Mouse (Mus musculus): ENCODE results near the gene 4921536K21Rik. TPM values are rescaled to one million over a fixed set of nuclear protein-coding genes. Genes with fewer than 3 reads are reported as not detected.

The 4921536K21Rik gene
- polyA plus RNA-seq, 1 experiment from 2014 or later = 0.26 TPM

DNA sequence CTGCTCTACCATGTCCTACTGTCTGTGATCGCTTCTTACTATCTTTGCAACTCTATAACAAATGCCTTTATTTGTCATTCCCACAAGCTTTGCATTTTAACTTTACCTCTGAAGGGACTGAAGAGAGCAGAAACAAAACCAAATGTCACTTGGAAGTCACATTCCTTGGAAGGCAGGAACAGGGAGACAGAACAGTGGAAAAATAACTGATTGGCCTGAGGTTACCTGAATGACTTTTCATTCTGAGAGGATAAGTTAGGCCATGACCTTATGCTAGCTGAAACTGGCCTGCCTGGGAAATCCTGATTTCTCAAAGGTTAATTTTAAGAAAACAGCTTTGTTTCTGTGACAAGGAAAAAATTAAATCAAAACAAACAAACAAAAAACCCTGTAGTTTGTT, 1.0 kb upstream of the 4921536K21Rik start:
- no peak overlapping the region for H3K4me3 ChIP-seq (ENCODE audit: inconsistent target)
- WGBS (ENCODE audit: missing documents) = 100% methylated on average over 1 of the region's 1 CpGs

DNA sequence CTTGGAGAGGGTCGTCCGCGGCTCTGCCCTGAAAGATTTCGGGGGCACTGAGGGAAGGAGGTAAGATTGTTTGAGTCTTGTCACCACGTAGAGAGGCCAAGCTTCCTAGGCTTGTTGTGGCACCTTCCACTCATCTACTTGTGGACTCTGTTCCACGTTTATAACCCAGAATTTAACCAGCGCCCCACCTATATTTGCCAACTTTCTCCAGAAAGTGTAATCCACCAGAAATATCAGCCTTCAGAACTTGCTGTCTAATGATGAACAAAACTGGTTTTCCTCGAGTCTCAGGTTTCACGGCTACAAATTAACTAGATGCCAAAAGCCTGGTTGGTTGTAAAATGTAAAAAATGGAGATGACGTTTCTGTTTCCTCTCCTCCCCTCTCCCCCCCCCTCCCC, 560 bp upstream of the 4921536K21Rik start:
- Histone ChIP-seq H3K36me3 (ENCODE audit: inconsistent target) (no peaks in the 10 kb centered on the region), H3K27ac (peak overlapping the region; percentile 47), H3K4me3 (ENCODE audit: inconsistent target) (peak overlapping the region; percentile 48), H3K79me2 (ENCODE audit: inconsistent target) (no peaks in the 10 kb centered on the region)
- WGBS (ENCODE audit: missing documents) = 4% methylated on average over 7 of the region's 10 CpGs

More for the DNA sequence above, 1.0 kb upstream of the 4921536K21Rik start:
- Histone ChIP-seq H3K36me3 (ENCODE audit: inconsistent target) (no peaks in the 10 kb centered on the region), H3K79me2 (ENCODE audit: inconsistent target) (no peaks in the 10 kb centered on the region), H3K27ac (no peak overlapping the region)

DNA sequence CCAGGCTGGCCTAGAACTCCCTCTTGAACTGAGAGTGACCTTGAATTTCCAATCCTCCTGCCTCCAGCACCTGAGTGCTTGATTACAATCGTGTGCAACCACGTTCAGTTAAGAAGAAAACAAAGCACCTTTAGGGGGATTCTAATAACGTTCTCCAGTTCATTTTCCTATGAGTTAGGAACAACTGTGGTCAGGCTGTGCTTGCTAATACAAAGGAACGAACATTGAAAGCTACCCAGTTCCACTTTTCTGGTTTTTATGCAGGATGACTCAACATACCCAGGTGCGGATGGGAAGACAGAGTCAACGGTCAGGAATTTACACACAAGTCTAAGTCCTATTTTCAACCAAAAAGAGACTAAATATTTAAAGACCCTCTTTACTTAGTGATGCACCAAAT, 928 bp downstream of the 4921536K21Rik start:
- 72% methylated on average over 6 of the region's 6 CpGs for WGBS (ENCODE audit: missing documents)
- no peak overlapping the region for H3K27ac ChIP-seq
- H3K4me3 ChIP-seq (ENCODE audit: inconsistent target) = no peak overlapping the region
- no peaks in the 10 kb centered on the region for H3K79me2 ChIP-seq (ENCODE audit: inconsistent target)
- H3K36me3 ChIP-seq (ENCODE audit: inconsistent target) = no peaks in the 10 kb centered on the region

DNA sequence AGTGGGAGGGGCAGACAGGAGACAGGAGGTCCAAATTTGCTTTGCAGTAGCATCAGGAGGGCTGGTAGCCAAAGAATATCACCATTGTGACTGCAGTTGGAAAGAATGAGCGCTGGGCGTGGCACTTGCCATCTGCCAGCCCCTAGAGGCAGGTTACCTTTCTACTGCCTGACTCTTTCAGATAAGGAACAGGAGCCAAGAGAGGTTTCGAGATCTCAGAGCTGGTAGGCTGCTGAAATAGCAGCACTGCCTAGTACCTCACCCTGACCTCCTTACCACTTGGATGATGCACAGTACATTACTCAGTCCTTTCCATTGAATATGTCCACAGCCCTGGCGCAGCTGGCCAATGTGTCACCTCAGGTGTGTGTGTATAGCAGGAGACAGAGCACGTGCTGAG, 7.6 kb downstream of the 4921536K21Rik start:
- no peak overlapping the region for H3K27ac ChIP-seq
- H3K4me3 ChIP-seq (ENCODE audit: inconsistent target) = no peak overlapping the region
- 95% methylated on average over 5 of the region's 5 CpGs for WGBS (ENCODE audit: missing documents)
- H3K79me2 ChIP-seq (ENCODE audit: inconsistent target) = no peaks in the 10 kb centered on the region
- no peaks in the 10 kb centered on the region for H3K36me3 ChIP-seq (ENCODE audit: inconsistent target)

DNA sequence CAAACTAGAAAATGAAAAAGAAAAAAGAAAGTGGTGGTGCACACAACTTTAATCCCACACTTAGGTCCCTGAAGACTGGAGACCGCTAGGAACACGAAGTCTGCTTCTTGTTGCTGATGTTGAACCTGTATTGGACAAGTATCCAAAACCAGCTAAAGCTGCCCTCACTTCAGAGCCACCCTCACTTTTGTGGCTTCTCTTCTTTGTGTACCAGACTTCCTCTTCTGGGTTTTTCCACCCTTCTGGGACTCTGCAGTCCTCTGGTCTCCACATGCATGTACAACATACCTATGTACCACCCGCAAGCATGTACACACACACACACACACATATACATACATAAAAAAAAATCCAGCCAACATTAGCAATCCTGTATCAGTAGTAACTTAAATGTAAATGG, 11.2 kb downstream of the 4921536K21Rik start:
- H3K27ac ChIP-seq = no peak overlapping the region
- no peak overlapping the region for H3K4me3 ChIP-seq (ENCODE audit: inconsistent target)
- no peaks in the 10 kb centered on the region for H3K36me3 ChIP-seq (ENCODE audit: inconsistent target)
- no peaks in the 10 kb centered on the region for H3K79me2 ChIP-seq (ENCODE audit: inconsistent target)
- WGBS (ENCODE audit: missing documents) = 28% methylated on average over 3 of the region's 3 CpGs

DNA sequence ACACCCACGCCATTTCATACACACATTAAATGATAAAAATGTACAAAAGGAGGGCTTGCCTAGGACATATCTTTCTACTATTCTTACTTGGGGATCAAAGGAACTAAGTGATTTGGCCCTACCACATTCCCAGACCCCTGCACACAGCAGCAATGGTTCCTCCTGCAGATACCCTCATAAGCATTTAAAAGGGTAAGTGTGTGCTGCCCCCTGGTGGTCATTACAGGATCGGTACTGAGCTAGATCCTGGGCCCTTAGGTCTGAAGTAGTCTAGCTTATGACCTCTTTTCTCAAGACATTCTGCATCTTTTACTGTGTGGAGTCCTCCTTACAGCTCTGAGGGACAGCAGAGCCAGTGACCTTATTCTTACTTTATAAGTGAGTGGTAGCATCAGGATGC, 15.1 kb downstream of the 4921536K21Rik start:
- WGBS (ENCODE audit: missing documents) = 45% methylated on average over 2 of the region's 2 CpGs
- no peaks in the 10 kb centered on the region for H3K36me3 ChIP-seq (ENCODE audit: inconsistent target)
- no peak overlapping the region for H3K4me3 ChIP-seq (ENCODE audit: inconsistent target)
- no peak overlapping the region for H3K27ac ChIP-seq
- H3K79me2 ChIP-seq (ENCODE audit: inconsistent target) = no peaks in the 10 kb centered on the region

DNA sequence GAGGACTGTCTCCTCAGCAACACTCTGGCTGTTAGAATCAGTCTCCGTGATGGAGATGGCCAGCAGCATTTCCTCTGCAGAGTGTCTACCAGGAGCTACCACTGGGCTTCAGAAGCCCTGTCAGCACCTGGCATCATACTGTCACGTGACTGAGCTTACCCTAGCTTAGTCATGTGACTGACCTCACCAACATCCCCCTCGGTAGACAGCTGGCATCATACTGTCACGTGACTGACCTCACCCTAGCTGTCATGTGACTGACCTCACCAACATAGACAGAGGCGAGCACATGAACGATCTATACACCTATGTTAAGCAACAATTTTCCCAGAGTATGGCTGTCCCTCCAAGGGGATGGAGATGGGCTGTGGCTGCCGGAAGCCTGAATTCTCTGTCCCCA, 16.2 kb downstream of the 4921536K21Rik start:
- WGBS (ENCODE audit: missing documents) = 72% methylated on average over 7 of the region's 7 CpGs
- Histone ChIP-seq H3K79me2 (ENCODE audit: inconsistent target) (no peaks in the 10 kb centered on the region), H3K36me3 (ENCODE audit: inconsistent target) (no peaks in the 10 kb centered on the region), H3K27ac (peak overlapping the region; percentile 56), H3K4me3 (ENCODE audit: inconsistent target) (no peak overlapping the region)

DNA sequence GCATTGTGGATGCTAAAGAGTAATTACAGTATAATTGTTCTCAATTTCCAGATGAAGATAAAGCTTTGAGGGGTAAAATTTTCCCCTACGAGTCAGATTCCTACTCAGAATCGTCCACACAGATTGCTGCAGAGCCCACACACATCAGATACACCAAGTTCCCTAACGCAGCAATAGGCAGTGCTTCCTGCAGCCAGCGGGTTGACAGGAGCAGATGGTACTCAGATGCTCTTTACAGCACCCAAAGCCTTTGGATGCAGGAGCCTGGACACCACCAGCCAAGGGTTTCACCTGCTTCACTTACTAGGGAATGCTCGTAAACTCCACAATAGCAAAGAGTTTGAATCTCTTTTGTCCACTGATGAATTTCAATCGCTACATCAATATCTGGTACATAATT, 18.5 kb downstream of the 4921536K21Rik start:
- Histone ChIP-seq H3K4me3 (ENCODE audit: inconsistent target) (no peak overlapping the region), H3K79me2 (ENCODE audit: inconsistent target) (no peaks in the 10 kb centered on the region), H3K36me3 (ENCODE audit: inconsistent target) (no peaks in the 10 kb centered on the region), H3K27ac (no peak overlapping the region)
- WGBS (ENCODE audit: missing documents) = 93% methylated on average over 6 of the region's 6 CpGs

DNA sequence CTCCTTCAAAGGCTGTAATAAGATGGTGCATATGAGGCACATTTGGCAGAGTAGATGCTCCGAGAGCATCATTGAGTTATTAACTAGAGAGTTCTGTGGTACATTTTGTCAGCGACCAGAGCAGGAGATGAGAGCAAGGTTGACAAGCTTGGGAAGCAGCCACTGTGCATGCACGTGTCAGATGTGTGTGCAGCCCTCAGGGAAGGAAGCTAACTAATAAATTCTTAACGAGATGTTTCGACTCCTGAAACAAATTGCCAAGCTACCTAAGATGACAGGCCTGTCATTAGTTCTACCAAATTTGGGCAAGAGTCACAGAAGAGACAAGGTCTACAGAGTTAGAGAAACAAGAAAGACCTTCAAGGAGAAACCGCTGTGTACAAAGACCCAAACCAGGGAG, 30.6 kb downstream of the 4921536K21Rik start:
- no peaks in the 10 kb centered on the region; the same call in 1 of the 2 replicates for H3K79me2 ChIP-seq (ENCODE audit: inconsistent target)
- no peaks in the 10 kb centered on the region for H3K36me3 ChIP-seq (ENCODE audit: inconsistent target)
- whole genome bisulfite sequencing (ENCODE audit: missing documents) = 37% methylated on average over 6 of the region's 6 CpGs
- no peak overlapping the region for H3K27ac ChIP-seq
- peak overlapping the region; percentile 32 for H3K4me3 ChIP-seq (ENCODE audit: inconsistent target)

DNA sequence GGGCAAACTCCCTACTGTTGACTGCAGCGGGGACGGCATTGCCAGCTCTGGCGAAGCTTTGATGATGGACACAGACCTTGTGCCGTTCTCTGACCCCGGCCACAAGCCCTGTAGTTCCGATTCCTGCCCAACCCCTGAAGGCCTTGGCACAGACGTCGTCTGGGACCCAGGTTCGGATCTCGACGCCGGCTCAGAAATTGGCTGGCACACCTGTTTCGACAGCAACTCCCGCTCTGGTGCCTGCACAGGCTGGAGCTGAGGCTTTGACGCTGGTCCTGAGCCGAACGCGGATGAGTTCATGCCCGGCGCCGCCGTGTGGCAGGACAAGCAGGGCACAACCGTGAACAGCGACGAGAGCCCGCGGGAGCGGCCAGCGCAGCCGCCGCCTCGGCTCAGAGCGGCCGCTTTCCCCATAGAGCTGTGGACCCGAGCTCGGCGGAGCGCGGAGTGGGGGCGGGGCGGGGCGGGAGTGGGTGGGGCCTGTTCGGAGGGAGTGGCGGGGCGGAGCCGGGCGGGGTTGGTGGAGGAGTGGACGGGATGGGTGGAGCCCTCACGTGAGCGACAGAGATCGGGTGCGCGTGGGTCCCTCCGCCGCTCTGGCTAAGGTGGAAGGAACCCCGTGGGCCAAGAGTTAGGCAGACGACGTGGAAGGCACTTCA, 31.3 kb downstream of the 4921536K21Rik start, which contains the start of gene Osbp2:
TSS of gene Osbp2 (minus strand) at position 450 of the 659 bp plus-strand sequence.
- Histone ChIP-seq H3K27ac (no peak within 1 kb of the TSS), H3K4me3 (ENCODE audit: inconsistent target) (peak within 1 kb of the TSS; percentile 38), H3K79me2 (ENCODE audit: inconsistent target) (no peaks in the 10 kb centered on the region; the same call in 1 of the 2 replicates), H3K36me3 (ENCODE audit: inconsistent target) (no peaks in the 10 kb centered on the region)
- 5% methylated on average over 56 of the region's 58 CpGs for WGBS (ENCODE audit: missing documents)

DNA sequence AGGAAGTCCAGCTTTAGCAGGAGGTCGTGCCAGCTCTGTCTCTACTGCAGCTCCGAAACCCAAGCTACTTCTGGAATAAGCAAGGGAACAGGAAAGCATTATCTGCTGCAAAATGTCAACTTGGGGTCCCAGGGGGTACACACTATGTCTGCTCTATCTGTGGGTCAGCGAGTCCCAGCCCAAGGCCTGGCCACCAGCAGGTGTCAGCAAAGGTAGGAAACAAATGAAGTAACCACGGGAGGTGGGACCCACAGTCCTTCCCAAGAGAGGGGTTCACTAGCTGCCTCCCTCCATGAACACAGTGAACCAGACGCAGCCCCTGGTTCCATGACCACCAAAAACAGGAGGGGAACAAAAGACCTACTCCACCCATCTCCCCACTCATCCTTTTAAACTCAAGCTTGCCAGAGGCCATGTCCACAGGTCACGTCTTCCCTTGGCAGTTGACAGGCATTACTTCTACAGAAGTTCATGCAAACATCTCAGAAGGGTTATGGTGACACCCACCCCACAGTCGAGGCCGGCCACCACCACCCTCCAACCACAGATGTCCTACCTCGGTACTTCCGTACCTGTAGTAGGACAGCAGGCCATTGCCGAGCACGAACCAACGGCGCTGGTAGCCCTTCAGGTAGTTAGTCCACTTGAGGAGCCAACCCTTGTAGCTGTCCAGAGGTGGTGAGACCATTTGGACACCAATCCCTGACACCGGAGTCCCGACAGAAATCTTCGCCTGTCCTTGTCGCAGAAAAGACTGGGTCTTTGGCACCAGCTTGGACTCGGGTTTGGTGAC, 32.0 kb downstream of the 4921536K21Rik start:
- Histone ChIP-seq H3K36me3 (ENCODE audit: inconsistent target) (no peaks in the 10 kb centered on the region), H3K4me3 (ENCODE audit: inconsistent target) (peak overlapping the region; percentile 38), H3K79me2 (ENCODE audit: inconsistent target) (no peaks in the 10 kb centered on the region; the same call in 1 of the 2 replicates), H3K27ac (no peak overlapping the region)
- WGBS (ENCODE audit: missing documents) = 72% methylated on average over 17 of the region's 19 CpGs

DNA sequence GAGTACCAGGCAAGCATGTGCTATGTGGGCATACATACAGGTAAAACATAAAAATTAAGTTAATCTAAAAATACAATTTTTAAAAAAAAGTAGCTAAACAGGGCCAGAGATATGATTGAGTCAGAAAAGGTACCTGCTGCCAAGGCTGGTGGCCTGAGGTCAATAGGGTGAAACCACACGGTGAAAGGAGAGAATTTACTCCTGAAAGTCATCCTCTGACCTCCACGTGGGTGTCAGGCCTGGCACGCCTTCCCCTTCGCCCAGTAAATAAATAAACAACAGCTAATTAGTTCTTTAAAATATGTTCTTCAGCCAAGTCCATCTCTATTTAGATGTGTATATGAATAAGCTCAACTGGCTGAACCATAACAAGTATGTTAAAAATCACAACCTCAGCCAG, 34.5 kb downstream of the 4921536K21Rik start:
- WGBS (ENCODE audit: missing documents) = 79% methylated on average over 4 of the region's 4 CpGs
- Histone ChIP-seq H3K4me3 (ENCODE audit: inconsistent target) (no peak overlapping the region), H3K27ac (no peak overlapping the region), H3K36me3 (ENCODE audit: inconsistent target) (no peaks in the 10 kb centered on the region), H3K79me2 (ENCODE audit: inconsistent target) (no peaks in the 10 kb centered on the region; the same call in 1 of the 2 replicates)

DNA sequence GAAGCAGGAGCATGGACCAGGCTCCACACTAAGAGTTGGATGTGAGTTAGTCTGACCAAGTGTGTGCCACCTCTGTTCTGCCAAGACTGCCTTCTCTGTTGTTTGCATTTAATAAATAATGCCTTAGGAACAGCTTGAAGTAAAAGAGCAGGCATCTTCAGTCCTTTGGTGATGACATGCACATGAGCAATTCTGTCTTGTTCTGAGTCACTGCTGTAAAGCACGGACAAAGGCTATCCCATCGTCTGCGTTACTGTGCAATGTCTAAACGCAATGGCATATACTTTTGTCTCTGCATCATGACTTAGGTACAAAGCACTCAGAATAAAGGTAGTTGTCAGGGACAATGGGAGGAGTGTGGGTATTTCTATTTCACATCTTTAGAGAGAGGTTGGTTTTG, 35.1 kb downstream of the 4921536K21Rik start:
- H3K36me3 ChIP-seq (ENCODE audit: inconsistent target) = no peaks in the 10 kb centered on the region
- no peak overlapping the region for H3K27ac ChIP-seq
- no peaks in the 10 kb centered on the region; the same call in 1 of the 2 replicates for H3K79me2 ChIP-seq (ENCODE audit: inconsistent target)
- 95% methylated on average over 4 of the region's 4 CpGs for WGBS (ENCODE audit: missing documents)
- no peak overlapping the region for H3K4me3 ChIP-seq (ENCODE audit: inconsistent target)

DNA sequence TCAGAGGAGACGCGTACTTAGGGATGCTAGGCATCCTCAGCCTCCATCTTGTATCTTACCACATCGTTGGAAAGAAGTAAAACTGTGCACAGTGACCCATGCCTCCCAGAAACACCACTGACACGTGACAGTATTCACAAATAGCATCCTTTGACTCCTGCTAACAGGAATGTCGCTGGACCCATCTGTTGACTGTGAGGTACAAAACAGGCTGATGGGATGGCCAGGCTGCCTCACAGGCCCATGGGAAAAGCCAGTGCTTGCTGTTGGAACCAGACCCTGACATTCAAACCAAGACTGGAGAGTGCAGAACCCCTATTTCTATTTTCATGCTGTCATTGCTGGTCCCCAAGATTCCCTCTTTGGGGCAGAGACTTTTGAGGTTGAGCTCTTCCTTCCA, 37.0 kb downstream of the 4921536K21Rik start:
- Histone ChIP-seq H3K79me2 (ENCODE audit: inconsistent target) (no peaks in the 10 kb centered on the region; the same call in 1 of the 2 replicates), H3K36me3 (ENCODE audit: inconsistent target) (no peaks in the 10 kb centered on the region), H3K27ac (no peak overlapping the region), H3K4me3 (ENCODE audit: inconsistent target) (no peak overlapping the region)
- WGBS (ENCODE audit: missing documents) = 89% methylated on average over 5 of the region's 5 CpGs

DNA sequence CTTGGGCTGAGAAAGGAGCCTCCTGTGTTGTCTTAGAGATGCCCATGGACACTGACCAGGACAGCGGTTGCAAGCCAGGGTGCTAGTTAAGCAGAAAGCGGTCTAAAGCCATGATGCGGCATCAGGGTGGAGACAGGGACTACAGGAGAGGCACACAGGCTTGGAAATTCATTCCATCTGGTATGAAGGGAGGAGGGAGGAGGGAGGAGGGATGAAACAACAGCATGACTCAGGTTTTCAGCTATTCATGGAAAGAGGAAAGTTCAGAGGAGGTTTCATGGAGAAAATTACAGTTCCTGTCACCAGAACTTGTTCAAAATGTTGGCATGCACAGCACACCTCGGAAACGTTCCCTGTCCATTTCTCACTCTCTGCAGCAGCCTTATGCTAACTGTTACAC, 39.1 kb downstream of the 4921536K21Rik start:
- Histone ChIP-seq H3K4me3 (ENCODE audit: inconsistent target) (no peak overlapping the region), H3K27ac (no peak overlapping the region), H3K36me3 (ENCODE audit: inconsistent target) (no peaks in the 10 kb centered on the region), H3K79me2 (ENCODE audit: inconsistent target) (no peaks in the 10 kb centered on the region)
- 92% methylated on average over 5 of the region's 5 CpGs for WGBS (ENCODE audit: missing documents)

Measured in macrophage (primary cell).